Mouse (Mus musculus): Measurements from ENCODE around the gene Dnhd1. TPM values are rescaled to one million over a fixed set of nuclear protein-coding genes. Genes with fewer than 3 reads are reported as not detected.

The Dnhd1 gene
- not detected in 2 replicates for polyA plus RNA-seq (2012; ENCODE audit: insufficient read depth, insufficient read length, low replicate concordance, missing spikeins)

- peaks cover 7% of the 10 kb centered on the region for H3K4me1 ChIP-seq (ENCODE audit: control insufficient read depth, insufficient read depth, low read length)
- no peak within 1 kb of the TSS for H3K27ac ChIP-seq (ENCODE audit: insufficient read depth, low read depth, low read length)
- peak within 1 kb of the TSS; percentile 22 for H3K4me3 ChIP-seq (ENCODE audit: insufficient read depth, low read depth, low read length)
- TF ChIP-seq POLR2A (IDR thresholded peaks at IDR 0.05; ENCODE audit: insufficient read depth, low read depth, low read length) (no peak), CTCF (IDR thresholded peaks at IDR 0.05; ENCODE audit: insufficient read depth, low read depth, low read length) (peak; percentile 52; the same call in 1 of the 2 replicates)
- WGBS = 2% methylated on average over 17 of the region's 17 CpGs
These were observed at the start of gene Dnhd1 for GRCm38 (mm10) chr7:105650639-105651435. Dnhd1 (plus strand) TSS chr7:105650827.

- 37% methylated on average over 9 of the region's 9 CpGs for WGBS
- no peak for TF ChIP-seq POLR2A (IDR thresholded peaks at IDR 0.05; ENCODE audit: insufficient read depth, low read depth, low read length)
- TF ChIP-seq CTCF (IDR thresholded peaks at IDR 0.05; ENCODE audit: insufficient read depth, low read depth, low read length) = 0 out of 2 replicates have a peak, but pooled peaks have one; percentile 37
These were observed 47.6 kb upstream of the Dnhd1 start for GRCm38 (mm10) chr7:105602860-105603623.

GRCm38 (mm10) chr7:105608467-105608866, 42.2 kb upstream of the Dnhd1 start:
- no peaks in the 10 kb centered on the region for H3K4me1 ChIP-seq (ENCODE audit: control insufficient read depth, insufficient read depth, low read length)
- 86% methylated on average over 3 of the region's 3 CpGs for WGBS

More at GRCm38 (mm10) chr7:105602860-105603623, 47.6 kb upstream of the Dnhd1 start:
- no peaks in the 10 kb centered on the region for H3K4me1 ChIP-seq (ENCODE audit: control insufficient read depth, insufficient read depth, low read length)
- H3K4me3 ChIP-seq (ENCODE audit: insufficient read depth, low read depth, low read length) = no peak overlapping the region
- H3K27ac ChIP-seq (ENCODE audit: insufficient read depth, low read depth, low read length) = no peak overlapping the region

GRCm38 (mm10) chr7:105611767-105612166, 38.9 kb upstream of the Dnhd1 start:
- Histone ChIP-seq H3K4me1 (ENCODE audit: control insufficient read depth, insufficient read depth, low read length) (no peaks in the 10 kb centered on the region), H3K27ac (ENCODE audit: insufficient read depth, low read depth, low read length) (no peak overlapping the region), H3K4me3 (ENCODE audit: insufficient read depth, low read depth, low read length) (no peak overlapping the region)
- TF ChIP-seq POLR2A (IDR thresholded peaks at IDR 0.05; ENCODE audit: insufficient read depth, low read depth, low read length) (no peak), CTCF (IDR thresholded peaks at IDR 0.05; ENCODE audit: insufficient read depth, low read depth, low read length) (no peak)
- 90% methylated on average over 1 of the region's 1 CpGs for WGBS

More at GRCm38 (mm10) chr7:105608467-105608866, 42.2 kb upstream of the Dnhd1 start:
- TF ChIP-seq CTCF (IDR thresholded peaks at IDR 0.05; ENCODE audit: insufficient read depth, low read depth, low read length) = no peak
- TF ChIP-seq POLR2A (IDR thresholded peaks at IDR 0.05; ENCODE audit: insufficient read depth, low read depth, low read length) = no peak
- Histone ChIP-seq H3K4me3 (ENCODE audit: insufficient read depth, low read depth, low read length) (no peak overlapping the region), H3K27ac (ENCODE audit: insufficient read depth, low read depth, low read length) (no peak overlapping the region)

- TF ChIP-seq CTCF (IDR thresholded peaks at IDR 0.05; ENCODE audit: insufficient read depth, low read depth, low read length) (no peak), POLR2A (IDR thresholded peaks at IDR 0.05; ENCODE audit: insufficient read depth, low read depth, low read length) (no peak)
- Histone ChIP-seq H3K4me3 (ENCODE audit: insufficient read depth, low read depth, low read length) (no peak overlapping the region), H3K27ac (ENCODE audit: insufficient read depth, low read depth, low read length) (no peak overlapping the region), H3K4me1 (ENCODE audit: control insufficient read depth, insufficient read depth, low read length) (no peaks in the 10 kb centered on the region)
- 100% methylated on average over 1 of the region's 1 CpGs for WGBS
These were observed 36.2 kb upstream of the Dnhd1 start for GRCm38 (mm10) chr7:105614400-105614799.

GRCm38 (mm10) chr7:105615720-105616119, 34.9 kb upstream of the Dnhd1 start:
- H3K4me3 ChIP-seq (ENCODE audit: insufficient read depth, low read depth, low read length) = no peak overlapping the region
- TF ChIP-seq POLR2A (IDR thresholded peaks at IDR 0.05; ENCODE audit: insufficient read depth, low read depth, low read length) (no peak), CTCF (IDR thresholded peaks at IDR 0.05; ENCODE audit: insufficient read depth, low read depth, low read length) (no peak)
- H3K27ac ChIP-seq (ENCODE audit: insufficient read depth, low read depth, low read length) = no peak overlapping the region
- WGBS = 76% methylated on average over 1 of the region's 1 CpGs
- no peaks in the 10 kb centered on the region for H3K4me1 ChIP-seq (ENCODE audit: control insufficient read depth, insufficient read depth, low read length)

GRCm38 (mm10) chr7:105616561-105616960, 34.1 kb upstream of the Dnhd1 start:
- no peak for TF ChIP-seq POLR2A (IDR thresholded peaks at IDR 0.05; ENCODE audit: insufficient read depth, low read depth, low read length)
- TF ChIP-seq CTCF (IDR thresholded peaks at IDR 0.05; ENCODE audit: insufficient read depth, low read depth, low read length) = no peak
- Histone ChIP-seq H3K4me1 (ENCODE audit: control insufficient read depth, insufficient read depth, low read length) (peaks cover 6% of the 10 kb centered on the region), H3K27ac (ENCODE audit: insufficient read depth, low read depth, low read length) (no peak overlapping the region), H3K4me3 (ENCODE audit: insufficient read depth, low read depth, low read length) (no peak overlapping the region)
- whole genome bisulfite sequencing = 88% methylated on average over 6 of the region's 6 CpGs

GRCm38 (mm10) chr7:105617810-105618209, 32.8 kb upstream of the Dnhd1 start:
- peaks cover 14% of the 10 kb centered on the region for H3K4me1 ChIP-seq (ENCODE audit: control insufficient read depth, insufficient read depth, low read length)
- H3K27ac ChIP-seq (ENCODE audit: insufficient read depth, low read depth, low read length) = no peak overlapping the region
- TF ChIP-seq POLR2A (IDR thresholded peaks at IDR 0.05; ENCODE audit: insufficient read depth, low read depth, low read length) (no peak), CTCF (IDR thresholded peaks at IDR 0.05; ENCODE audit: insufficient read depth, low read depth, low read length) (no peak)
- 96% methylated on average over 22 of the region's 22 CpGs for WGBS
- H3K4me3 ChIP-seq (ENCODE audit: insufficient read depth, low read depth, low read length) = no peak overlapping the region

GRCm38 (mm10) chr7:105619701-105620100, 30.9 kb upstream of the Dnhd1 start:
- 56% methylated on average over 3 of the region's 3 CpGs for WGBS
- TF ChIP-seq CTCF (IDR thresholded peaks at IDR 0.05; ENCODE audit: insufficient read depth, low read depth, low read length) (no peak), POLR2A (IDR thresholded peaks at IDR 0.05; ENCODE audit: insufficient read depth, low read depth, low read length) (no peak)
- Histone ChIP-seq H3K4me1 (ENCODE audit: control insufficient read depth, insufficient read depth, low read length) (peaks cover 14% of the 10 kb centered on the region), H3K27ac (ENCODE audit: insufficient read depth, low read depth, low read length) (no peak overlapping the region), H3K4me3 (ENCODE audit: insufficient read depth, low read depth, low read length) (no peak overlapping the region)
